ENCODE assay signal across 23 mouse cellular contexts in the genomic region with DNA sequence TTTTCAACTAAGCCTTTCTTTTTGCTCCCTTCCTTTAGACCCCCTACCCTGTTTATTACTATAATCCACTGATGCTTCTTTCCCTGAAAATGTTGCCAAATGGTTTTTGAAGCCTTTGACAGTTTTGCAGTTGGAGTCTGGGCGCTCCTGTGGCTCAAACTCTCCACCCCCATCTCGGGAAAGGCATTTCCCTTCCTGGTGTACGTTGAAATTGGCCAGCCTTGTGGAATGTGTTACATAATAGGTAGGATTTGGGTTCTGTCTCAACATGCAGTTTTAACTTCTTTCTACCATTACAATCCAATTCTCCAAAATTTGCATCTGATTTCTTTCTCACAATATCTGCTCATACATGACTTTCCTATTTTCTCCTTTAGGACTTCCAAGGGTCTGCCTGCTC. TPM values are rescaled to one million over a fixed set of nuclear protein-coding genes. Genes with fewer than 3 reads are reported as not detected.
"Had no signal": no experiment of that assay in that cellular context is flagged by ENCODE, and none has a peak within 500 bp of the region (broad histone marks: within the 10 kb centered on the region; RNA-seq: fewer than 3 reads in every experiment).

No protein-coding gene starts in this region.

- H3K36me3 ChIP-seq: limb, embryonic 12.5 days; limb, embryonic 15.5 days; midbrain, embryonic 12.5 days; midbrain, embryonic 15.5 days; neural tube, embryonic 12.5 days; neural tube, embryonic 15.5 days had no signal

- ATAC-seq: liver, postnatal 0 days; midbrain, embryonic 15.5 days had no signal

- H3K27me3 ChIP-seq: limb, embryonic 15.5 days; midbrain, embryonic 12.5 days; midbrain, embryonic 15.5 days; neural tube, embryonic 12.5 days; neural tube, embryonic 15.5 days had no signal

- H3K27ac ChIP-seq: limb, embryonic 12.5 days; limb, embryonic 15.5 days; liver, embryonic 14.5 days; macrophage; midbrain, embryonic 12.5 days; midbrain, embryonic 15.5 days; neural tube, embryonic 12.5 days; neural tube, embryonic 15.5 days; stomach, postnatal 0 days had no signal

- H3K9ac ChIP-seq: limb, embryonic 12.5 days; limb, embryonic 15.5 days; liver, embryonic 14.5 days; liver, postnatal 0 days; midbrain, embryonic 12.5 days; midbrain, embryonic 15.5 days; neural tube, embryonic 12.5 days; neural tube, embryonic 15.5 days had no signal

- H3K4me2 ChIP-seq: limb, embryonic 12.5 days; limb, embryonic 15.5 days; liver, embryonic 11.5 days; midbrain, embryonic 12.5 days; midbrain, embryonic 15.5 days; neural tube, embryonic 12.5 days; neural tube, embryonic 15.5 days had no signal

- H3K4me1 ChIP-seq: limb, embryonic 15.5 days; midbrain, embryonic 12.5 days; midbrain, embryonic 15.5 days; neural tube, embryonic 12.5 days; neural tube, embryonic 15.5 days had no signal

- DNase-seq: kidney, adult 18-20 months; kidney, adult 9 months; kidney, postnatal 14 days; kidney, postnatal 4 days; left cerebral cortex, postnatal 4 days; liver, postnatal 0 days; right cerebral cortex, adult 18-20 months; right cerebral cortex, postnatal 14 days; right cerebral cortex, postnatal 4 days; thymus, adult 2 months; thymus, postnatal 14 days; thymus, postnatal 4 days had no signal

- H3K4me3 ChIP-seq: limb, embryonic 12.5 days; limb, embryonic 15.5 days; midbrain, embryonic 12.5 days; midbrain, embryonic 15.5 days; neural tube, embryonic 12.5 days; neural tube, embryonic 15.5 days had no signal

- H3K9me3 ChIP-seq: limb, embryonic 12.5 days; limb, embryonic 15.5 days; midbrain, embryonic 12.5 days; midbrain, embryonic 15.5 days; neural tube, embryonic 12.5 days; neural tube, embryonic 15.5 days had no signal

RNA-seq across cellular contexts. Expression of gene Frmd7, which starts 23.8 kb away (rescaled TPM):
- polyA plus RNA-seq: liver, postnatal 0 days; macrophage; midbrain, embryonic 12.5 days; stomach, embryonic 14.5 days; stomach, postnatal 0 days had no signal
